Mouse (Mus musculus) gastrocnemius, postnatal 4 days (tissue): ENCODE measurements around the gene Fbxl16. TPM values are rescaled to one million over a fixed set of nuclear protein-coding genes. Genes with fewer than 3 reads are reported as not detected.

Experiments
- DNase-seq, 2 experiments: peaks; one replicate each; pipeline ENCODE4 v3.0.0; 2021 to 2022; ENCODE audit warnings: low spot score in 2 of 2, mixed read lengths in 2 of 2
- microRNA-seq: library from miRNA; unstranded; fragments of <30 nt; microRNA quantifications from one replicate; pipeline ENCODE4 v1.2.0, GENCODE M21; 2021
- total RNA-seq, 2 experiments: library from RNA; stranded (reverse); gene quantifications; 2 replicates each; pipeline ENCODE4 v1.2.3; 2021

Gene Fbxl16
- total RNA-seq, 2 experiments from 2014 or later: 1.4 to 2.0 TPM

DNA sequence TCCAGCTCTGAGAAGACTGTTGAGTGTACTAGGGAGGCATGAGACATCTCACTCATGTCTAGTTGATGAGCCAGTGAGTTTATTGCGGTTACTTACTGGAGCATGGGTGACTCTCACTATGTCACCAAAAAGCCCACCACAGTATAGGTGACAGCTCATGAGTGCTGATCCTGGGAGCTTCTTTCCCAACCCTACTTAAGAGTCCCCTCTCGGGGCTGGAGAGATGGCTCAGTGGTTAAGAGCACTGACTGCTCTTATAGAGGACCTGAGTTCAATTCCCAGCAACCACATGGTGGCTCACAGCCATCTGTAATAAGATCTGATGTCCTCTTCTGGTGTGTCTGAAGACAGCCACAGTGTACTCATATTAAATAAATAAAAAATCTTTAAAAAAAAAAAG lies 61.1 kb downstream of the Fbxl16 start:
- DNase-seq: no peak

Small RNAs within 50 kb of the gene (microRNA-seq; reads per million reads assigned to microRNA genes)
- gene Mir3082 (1.5 reads per million), gene Mir6966 (1.5 reads per million)

Other genes starting within 250 kb of the Fbxl16 start
- gene Sox8, start 238.4 kb upstream of the Fbxl16 start, total RNA-seq: 10 to 100 TPM; 26.9 to 33.7 TPM
- 10 to 100 TPM; 16.1 to 18.8 TPM for gene Lmf1, start 230.0 kb upstream of the Fbxl16 start, total RNA-seq
- gene Gng13, start 91.9 kb upstream of the Fbxl16 start, total RNA-seq: not detected
- gene Chtf18, start 81.7 kb upstream of the Fbxl16 start, total RNA-seq: 1 to 10 TPM; 7.7 to 8.6 TPM
- gene Rpusd1, start 81.4 kb upstream of the Fbxl16 start, total RNA-seq: 1 to 10 TPM; 7.9 to 8.1 TPM
- not detected for gene Mslnl, start 73.0 kb upstream of the Fbxl16 start, total RNA-seq
- under 1 TPM; 0.44 to 0.49 TPM for gene Msln, start 54.7 kb upstream of the Fbxl16 start, total RNA-seq
- gene Narfl, start 35.3 kb upstream of the Fbxl16 start, total RNA-seq: 10 to 100 TPM; 29.0 to 31.3 TPM
- gene Haghl, start 23.4 kb upstream of the Fbxl16 start, total RNA-seq: 10 to 100 TPM; 31.3 to 32.5 TPM
- gene Ccdc78, start 22.5 kb upstream of the Fbxl16 start, total RNA-seq: not detected
- gene Fam173a, start 16.2 kb upstream of the Fbxl16 start, total RNA-seq: 10 to 100 TPM; 45.6 to 45.8 TPM
- gene AC134908.4, start 13.4 kb upstream of the Fbxl16 start, total RNA-seq: under 1 TPM in 1 of 2 experiments, not detected in 1; 0.75 TPM
- 10 to 100 TPM; 46.3 to 51.6 TPM for gene Metrn, start 11.9 kb upstream of the Fbxl16 start, total RNA-seq
- 10 to 100 TPM; 12.2 to 13.7 TPM for gene Wdr24, start 14.5 kb downstream of the Fbxl16 start, total RNA-seq
- gene Jmjd8, start 19.8 kb downstream of the Fbxl16 start, total RNA-seq: 10 to 100 TPM; 31.6 to 32.4 TPM
- gene Stub1, start 24.3 kb downstream of the Fbxl16 start, total RNA-seq: 100 to 1,000 TPM; 116 to 134 TPM
- gene Rhbdl1, start 28.2 kb downstream of the Fbxl16 start, total RNA-seq: 1 to 10 TPM; 7.6 to 10.0 TPM
- gene Gm20683, start 32.7 kb downstream of the Fbxl16 start, total RNA-seq: 1 to 10 TPM; 5.4 to 7.6 TPM
- 10 to 100 TPM; 34.9 to 41.5 TPM for gene Rhot2, start 35.8 kb downstream of the Fbxl16 start, total RNA-seq
- 10 to 100 TPM; 11.7 to 12.0 TPM for gene Wdr90, start 52.4 kb downstream of the Fbxl16 start, total RNA-seq
- gene Mcrip2, start 59.7 kb downstream of the Fbxl16 start, total RNA-seq: 10 to 100 TPM; 46.1 to 48.6 TPM
- 10 to 100 TPM; 20.0 to 21.3 TPM for gene Mettl26, start 66.0 kb downstream of the Fbxl16 start, total RNA-seq
- 1 to 10 TPM in 1 of 2 experiments, under 1 TPM in 1; 0.88 to 1.4 TPM for gene Wfikkn1, start 71.8 kb downstream of the Fbxl16 start, total RNA-seq
- 10 to 100 TPM; 15.1 to 17.2 TPM for gene Rab40c, start 110.6 kb downstream of the Fbxl16 start, total RNA-seq
- gene Pigq, start 135.9 kb downstream of the Fbxl16 start, total RNA-seq: 10 to 100 TPM; 46.7 to 50.8 TPM
- not detected for gene Nhlrc4, start 135.9 kb downstream of the Fbxl16 start, total RNA-seq
- not detected for gene A930017K11Rik, start 143.5 kb downstream of the Fbxl16 start, total RNA-seq
- gene Capn15, start 176.7 kb downstream of the Fbxl16 start, total RNA-seq: 10 to 100 TPM; 14.2 to 14.5 TPM